Mouse (Mus musculus) c-Kit-positive CD71-positive TER-119-negative erythroid progenitor cells, embryonic 14.5 days (primary cell): ENCODE data around the gene Llcfc1.

Experiments
- DNase-seq: peaks from one replicate; pipeline ENCODE4 v3.0.0-alpha.2; 2013; ENCODE audit warnings: low read depth

The Llcfc1 gene

GRCm38 (mm10) chr6:41704123-41704522 lies 19.9 kb downstream of the Llcfc1 start, which contains the start of gene Kel:
TSS of gene Kel (minus strand) at chr6:41704339.
- peak; percentile 90 for DNase-seq

GRCm38 (mm10) chr6:41706275-41706674 lies 22.0 kb downstream of the Llcfc1 start:
- peak; percentile 74 for DNase-seq

DNA sequence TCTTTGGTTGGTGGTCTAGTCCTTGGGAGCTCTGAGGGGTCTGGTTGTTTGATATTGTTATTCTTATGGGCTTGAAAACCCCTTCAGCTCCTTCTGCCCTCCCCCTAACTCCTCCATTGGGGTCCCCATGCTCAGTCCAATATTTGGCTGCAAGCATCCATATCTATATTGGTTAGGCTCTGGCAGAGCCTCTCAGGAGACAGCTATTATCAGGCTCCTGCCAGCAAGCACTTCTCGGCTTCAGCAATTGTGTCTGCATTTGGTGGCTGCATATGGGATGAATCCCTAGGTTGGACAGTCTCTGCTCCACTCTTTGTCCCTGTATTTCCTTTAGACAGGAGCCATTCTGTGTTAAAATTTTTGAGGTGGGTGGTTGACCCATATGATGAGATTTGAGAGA lies 26.1 kb downstream of the Llcfc1 start:
- DNase-seq = no peak

GRCm38 (mm10) chr6:41721430-41721829 lies 37.2 kb downstream of the Llcfc1 start:
- no peak for DNase-seq

- DNase-seq = no peak
Measured at GRCm38 (mm10) chr6:41727989-41728609, 43.9 kb downstream of the Llcfc1 start.

GRCm38 (mm10) chr6:41734719-41735470 lies 50.7 kb downstream of the Llcfc1 start:
- no peak for DNase-seq
